Mouse (Mus musculus): Measurements from ENCODE around the gene Rnls. TPM values are rescaled to one million over a fixed set of nuclear protein-coding genes. Genes with fewer than 3 reads are reported as not detected.
A peak's percentile ranks its signal among the peaks of the same experiment; 100 is the strongest.

Rnls gene
- polyA plus RNA-seq, 1 experiment from 2014 or later, result 4.7 TPM

DNA sequence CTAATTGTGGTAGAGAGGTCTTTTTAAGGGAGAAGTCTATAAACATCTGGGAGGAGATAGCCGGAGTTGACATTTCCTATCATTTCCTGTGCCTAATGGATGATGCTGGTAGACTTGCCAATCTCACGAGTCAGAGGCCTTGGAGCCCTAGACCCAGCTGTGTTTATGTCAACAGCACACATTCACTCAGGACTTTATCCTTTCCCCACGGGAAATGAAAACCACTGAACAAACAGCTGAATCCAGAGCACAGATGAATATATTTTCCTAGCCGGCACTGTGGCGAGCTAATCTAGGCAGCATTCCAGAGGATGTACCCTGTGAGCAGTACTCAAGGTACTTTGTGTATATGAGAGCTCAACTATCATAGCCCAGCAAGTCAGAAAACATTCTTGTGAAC, 138.2 kb downstream of the Rnls start:
- H3K36me3 ChIP-seq (replicated peaks; ENCODE audit: control insufficient read depth, insufficient read depth, low read depth, low read length), result no peaks in the 10 kb centered on the region
- H3K27me3 ChIP-seq (ENCODE audit: control insufficient read depth, insufficient read depth, low read length), result no peaks in the 10 kb centered on the region
- H3K9ac ChIP-seq (replicated peaks; ENCODE audit: low read length), result no peak overlapping the region
- no peak overlapping the region for H3K4me3 ChIP-seq (ENCODE audit: low read depth, low read length)
- 51% methylated on average over 5 of the region's 5 CpGs for WGBS
- H3K4me2 ChIP-seq (ENCODE audit: low read depth, low read length), result no peak overlapping the region
- DNase-seq (ENCODE audit: low spot score), result no peak
- no peak for ATAC-seq (replicated peaks; ENCODE audit: insufficient number of reproducible peaks, low FRiP score, low TSS enrichment, low read depth)
- no peak overlapping the region for H3K27ac ChIP-seq (replicated peaks; ENCODE audit: low read depth, low read length)
- H3K4me1 ChIP-seq (ENCODE audit: control insufficient read depth, insufficient read depth, low read length), result no peaks in the 10 kb centered on the region
- no peaks in the 10 kb centered on the region for H3K9me3 ChIP-seq (replicated peaks; ENCODE audit: control insufficient read depth, low read length)

DNA sequence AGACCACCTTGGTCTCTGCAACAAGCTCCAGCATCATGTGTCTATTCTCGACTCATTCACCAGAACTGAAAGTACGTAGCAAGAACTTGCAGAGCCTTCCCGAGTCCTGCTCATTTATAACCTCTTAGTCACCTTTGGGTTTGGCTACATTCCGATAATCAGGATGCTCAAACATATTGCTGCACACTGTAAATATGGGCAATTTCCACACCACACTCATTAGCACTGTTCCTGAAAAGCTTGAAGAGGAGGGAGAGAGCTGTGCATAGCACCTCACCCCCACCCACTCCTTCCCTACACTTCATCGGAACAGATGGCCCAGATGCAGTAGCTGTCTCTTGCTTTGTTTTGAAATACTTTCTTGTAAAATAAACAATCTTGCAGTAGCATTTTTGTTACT, 139.9 kb downstream of the Rnls start:
- Histone ChIP-seq H3K27me3 (ENCODE audit: control insufficient read depth, insufficient read depth, low read length) (no peaks in the 10 kb centered on the region), H3K4me3 (ENCODE audit: low read depth, low read length) (no peak overlapping the region), H3K36me3 (replicated peaks; ENCODE audit: control insufficient read depth, insufficient read depth, low read depth, low read length) (no peaks in the 10 kb centered on the region), H3K27ac (replicated peaks; ENCODE audit: low read depth, low read length) (no peak overlapping the region), H3K4me1 (ENCODE audit: control insufficient read depth, insufficient read depth, low read length) (no peaks in the 10 kb centered on the region), H3K9ac (replicated peaks; ENCODE audit: low read length) (no peak overlapping the region), H3K9me3 (replicated peaks; ENCODE audit: control insufficient read depth, low read length) (no peaks in the 10 kb centered on the region), H3K4me2 (ENCODE audit: low read depth, low read length) (no peak overlapping the region)
- DNase-seq (ENCODE audit: low spot score), result no peak
- ATAC-seq (replicated peaks; ENCODE audit: insufficient number of reproducible peaks, low FRiP score, low TSS enrichment, low read depth), result no peak
- WGBS, result 78% methylated on average over 5 of the region's 5 CpGs

DNA sequence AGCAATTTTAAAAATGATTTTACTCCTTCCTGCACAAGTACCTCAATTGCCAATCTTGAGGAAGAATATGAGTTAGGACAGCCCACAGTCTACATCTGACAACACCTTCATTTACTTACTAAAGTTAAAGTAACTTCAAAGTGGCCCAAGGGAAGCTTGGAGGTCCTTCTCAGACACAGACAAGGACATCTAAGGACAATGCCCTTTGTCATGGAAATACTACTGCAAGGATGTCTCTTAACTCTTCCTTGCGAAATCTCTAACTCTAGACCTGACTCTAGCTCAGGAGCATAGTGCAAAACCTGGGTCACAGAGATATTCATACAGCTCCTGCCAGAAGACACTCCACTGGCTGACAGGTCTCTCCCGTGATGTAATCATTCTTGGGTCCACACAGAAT, 147.9 kb downstream of the Rnls start:
- no peaks in the 10 kb centered on the region for H3K27me3 ChIP-seq (ENCODE audit: control insufficient read depth, insufficient read depth, low read length)
- H3K4me3 ChIP-seq (ENCODE audit: low read depth, low read length), result no peak overlapping the region
- no peaks in the 10 kb centered on the region for H3K36me3 ChIP-seq (replicated peaks; ENCODE audit: control insufficient read depth, insufficient read depth, low read depth, low read length)
- H3K9me3 ChIP-seq (replicated peaks; ENCODE audit: control insufficient read depth, low read length), result no peaks in the 10 kb centered on the region
- H3K27ac ChIP-seq (replicated peaks; ENCODE audit: low read depth, low read length), result no peak overlapping the region
- no peak for DNase-seq (ENCODE audit: low spot score)
- no peak for ATAC-seq (replicated peaks; ENCODE audit: insufficient number of reproducible peaks, low FRiP score, low TSS enrichment, low read depth)
- WGBS, result 68% methylated on average over 2 of the region's 2 CpGs
- H3K9ac ChIP-seq (replicated peaks; ENCODE audit: low read length), result no peak overlapping the region
- H3K4me2 ChIP-seq (ENCODE audit: low read depth, low read length), result no peak overlapping the region
- no peaks in the 10 kb centered on the region for H3K4me1 ChIP-seq (ENCODE audit: control insufficient read depth, insufficient read depth, low read length)

DNA sequence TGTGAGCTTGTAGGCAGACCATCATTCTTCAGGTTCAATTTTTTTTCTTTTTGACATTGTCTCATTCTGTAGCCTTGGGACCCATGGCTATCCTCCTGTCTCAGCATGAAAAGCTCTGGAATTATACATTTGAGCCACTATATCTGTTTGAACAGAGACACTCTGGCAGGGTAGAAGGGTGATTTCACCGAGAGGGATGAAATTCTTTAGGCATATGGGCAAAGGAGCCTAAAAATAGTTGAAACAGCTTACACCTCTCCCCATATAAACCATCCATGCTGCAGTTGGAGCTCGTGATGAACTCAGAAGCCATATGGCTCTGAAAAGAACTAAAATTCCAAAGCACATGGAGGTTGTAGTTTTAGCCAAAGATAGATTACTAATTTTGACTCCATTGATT, 151.7 kb downstream of the Rnls start:
- H3K9ac ChIP-seq (replicated peaks; ENCODE audit: low read length), result no peak overlapping the region
- DNase-seq (ENCODE audit: low spot score), result no peak
- H3K9me3 ChIP-seq (replicated peaks; ENCODE audit: control insufficient read depth, low read length), result no peaks in the 10 kb centered on the region
- no peak for ATAC-seq (replicated peaks; ENCODE audit: insufficient number of reproducible peaks, low FRiP score, low TSS enrichment, low read depth)
- 87% methylated on average over 2 of the region's 2 CpGs for WGBS
- no peaks in the 10 kb centered on the region for H3K27me3 ChIP-seq (ENCODE audit: control insufficient read depth, insufficient read depth, low read length)
- H3K4me3 ChIP-seq (ENCODE audit: low read depth, low read length), result no peak overlapping the region
- H3K27ac ChIP-seq (replicated peaks; ENCODE audit: low read depth, low read length), result no peak overlapping the region
- no peak overlapping the region for H3K4me2 ChIP-seq (ENCODE audit: low read depth, low read length)
- no peaks in the 10 kb centered on the region for H3K4me1 ChIP-seq (ENCODE audit: control insufficient read depth, insufficient read depth, low read length)
- H3K36me3 ChIP-seq (replicated peaks; ENCODE audit: control insufficient read depth, insufficient read depth, low read depth, low read length), result no peaks in the 10 kb centered on the region

DNA sequence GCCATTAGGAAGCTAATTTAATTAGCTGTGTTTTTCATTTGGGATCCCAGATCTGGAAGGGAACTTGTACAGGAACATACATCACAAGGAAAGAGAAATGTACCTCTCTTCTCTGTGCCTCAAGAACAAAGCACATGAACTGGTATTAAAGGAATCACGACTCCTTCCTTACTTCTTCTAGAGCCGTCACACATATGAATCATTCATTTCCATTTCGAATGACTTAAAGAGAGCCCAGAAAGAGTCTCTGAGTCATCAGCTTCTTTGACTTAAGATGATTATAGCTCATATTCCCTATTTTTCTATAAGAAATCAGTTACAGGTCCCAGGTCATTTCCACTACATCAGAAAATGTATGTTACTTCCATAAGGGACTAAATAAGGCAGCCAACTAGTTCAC, 159.2 kb downstream of the Rnls start:
- Histone ChIP-seq H3K4me1 (ENCODE audit: control insufficient read depth, insufficient read depth, low read length) (no peaks in the 10 kb centered on the region), H3K27me3 (ENCODE audit: control insufficient read depth, insufficient read depth, low read length) (no peaks in the 10 kb centered on the region), H3K4me3 (ENCODE audit: low read depth, low read length) (no peak overlapping the region), H3K4me2 (ENCODE audit: low read depth, low read length) (no peak overlapping the region), H3K9ac (replicated peaks; ENCODE audit: low read length) (no peak overlapping the region), H3K36me3 (replicated peaks; ENCODE audit: control insufficient read depth, insufficient read depth, low read depth, low read length) (no peaks in the 10 kb centered on the region), H3K9me3 (replicated peaks; ENCODE audit: control insufficient read depth, low read length) (no peaks in the 10 kb centered on the region), H3K27ac (replicated peaks; ENCODE audit: low read depth, low read length) (no peak overlapping the region)
- no peak for ATAC-seq (replicated peaks; ENCODE audit: insufficient number of reproducible peaks, low FRiP score, low TSS enrichment, low read depth)
- WGBS, result 88% methylated on average over 3 of the region's 3 CpGs
- DNase-seq (ENCODE audit: low spot score), result no peak

DNA sequence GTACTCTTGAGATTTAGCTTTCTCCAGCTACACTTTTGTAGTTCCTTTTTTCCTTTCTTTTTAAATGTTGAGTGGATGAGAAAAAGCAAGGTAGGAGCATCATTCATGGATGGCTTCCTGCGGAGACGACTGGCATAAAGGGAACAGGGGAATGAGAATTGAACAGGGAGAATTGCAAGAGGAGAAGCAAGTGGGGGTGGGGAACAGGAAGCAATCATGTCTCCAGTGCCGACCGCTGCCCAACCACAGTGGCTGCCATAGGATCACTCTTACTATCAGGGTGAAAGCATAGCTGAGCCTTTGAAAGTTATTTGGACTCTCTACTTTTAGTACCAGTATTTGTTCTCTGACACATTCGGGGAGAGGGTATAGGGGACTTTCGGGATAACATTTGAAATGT, 160.8 kb downstream of the Rnls start:
- no peaks in the 10 kb centered on the region for H3K27me3 ChIP-seq (ENCODE audit: control insufficient read depth, insufficient read depth, low read length)
- no peak overlapping the region for H3K4me3 ChIP-seq (ENCODE audit: low read depth, low read length)
- WGBS, result 58% methylated on average over 6 of the region's 6 CpGs
- H3K36me3 ChIP-seq (replicated peaks; ENCODE audit: control insufficient read depth, insufficient read depth, low read depth, low read length), result no peaks in the 10 kb centered on the region
- H3K9ac ChIP-seq (replicated peaks; ENCODE audit: low read length), result no peak overlapping the region
- H3K4me1 ChIP-seq (ENCODE audit: control insufficient read depth, insufficient read depth, low read length), result no peaks in the 10 kb centered on the region
- H3K9me3 ChIP-seq (replicated peaks; ENCODE audit: control insufficient read depth, low read length), result no peaks in the 10 kb centered on the region
- no peak for DNase-seq (ENCODE audit: low spot score)
- no peak for ATAC-seq (replicated peaks; ENCODE audit: insufficient number of reproducible peaks, low FRiP score, low TSS enrichment, low read depth)
- H3K27ac ChIP-seq (replicated peaks; ENCODE audit: low read depth, low read length), result no peak overlapping the region
- H3K4me2 ChIP-seq (ENCODE audit: low read depth, low read length), result no peak overlapping the region

DNA sequence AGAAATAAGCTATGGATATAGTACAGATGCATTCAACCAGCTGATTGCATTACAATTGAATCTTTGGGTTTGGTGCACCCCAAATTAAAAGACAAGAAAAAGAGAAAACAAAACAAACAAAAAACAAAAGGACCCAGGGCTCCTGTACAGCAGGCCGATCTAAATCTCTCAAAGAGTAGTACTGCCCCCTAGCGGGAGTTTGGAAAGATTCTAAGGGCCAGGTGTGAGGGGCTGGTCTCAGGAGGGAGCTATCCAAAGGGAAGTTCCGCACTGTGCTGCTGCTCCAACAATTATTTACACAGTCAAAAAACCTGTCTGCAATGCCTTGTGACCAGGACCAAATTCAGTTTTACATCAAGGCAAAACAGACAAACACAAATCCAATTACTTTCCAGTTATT, 165.1 kb downstream of the Rnls start:
- Histone ChIP-seq H3K27ac (replicated peaks; ENCODE audit: low read depth, low read length) (no peak overlapping the region), H3K27me3 (ENCODE audit: control insufficient read depth, insufficient read depth, low read length) (no peaks in the 10 kb centered on the region), H3K4me1 (ENCODE audit: control insufficient read depth, insufficient read depth, low read length) (0 out of 2 replicates have a peak, but pooled peaks cover 2% of the 10 kb centered on the region), H3K9ac (replicated peaks; ENCODE audit: low read length) (no peak overlapping the region), H3K36me3 (replicated peaks; ENCODE audit: control insufficient read depth, insufficient read depth, low read depth, low read length) (no peaks in the 10 kb centered on the region), H3K4me2 (ENCODE audit: low read depth, low read length) (no peak overlapping the region), H3K4me3 (ENCODE audit: low read depth, low read length) (no peak overlapping the region), H3K9me3 (replicated peaks; ENCODE audit: control insufficient read depth, low read length) (no peaks in the 10 kb centered on the region)
- peak; percentile 94 for DNase-seq (ENCODE audit: low spot score)
- peak; percentile 85 for ATAC-seq (replicated peaks; ENCODE audit: insufficient number of reproducible peaks, low FRiP score, low TSS enrichment, low read depth)
- 6% methylated on average over 3 of the region's 3 CpGs for WGBS

DNA sequence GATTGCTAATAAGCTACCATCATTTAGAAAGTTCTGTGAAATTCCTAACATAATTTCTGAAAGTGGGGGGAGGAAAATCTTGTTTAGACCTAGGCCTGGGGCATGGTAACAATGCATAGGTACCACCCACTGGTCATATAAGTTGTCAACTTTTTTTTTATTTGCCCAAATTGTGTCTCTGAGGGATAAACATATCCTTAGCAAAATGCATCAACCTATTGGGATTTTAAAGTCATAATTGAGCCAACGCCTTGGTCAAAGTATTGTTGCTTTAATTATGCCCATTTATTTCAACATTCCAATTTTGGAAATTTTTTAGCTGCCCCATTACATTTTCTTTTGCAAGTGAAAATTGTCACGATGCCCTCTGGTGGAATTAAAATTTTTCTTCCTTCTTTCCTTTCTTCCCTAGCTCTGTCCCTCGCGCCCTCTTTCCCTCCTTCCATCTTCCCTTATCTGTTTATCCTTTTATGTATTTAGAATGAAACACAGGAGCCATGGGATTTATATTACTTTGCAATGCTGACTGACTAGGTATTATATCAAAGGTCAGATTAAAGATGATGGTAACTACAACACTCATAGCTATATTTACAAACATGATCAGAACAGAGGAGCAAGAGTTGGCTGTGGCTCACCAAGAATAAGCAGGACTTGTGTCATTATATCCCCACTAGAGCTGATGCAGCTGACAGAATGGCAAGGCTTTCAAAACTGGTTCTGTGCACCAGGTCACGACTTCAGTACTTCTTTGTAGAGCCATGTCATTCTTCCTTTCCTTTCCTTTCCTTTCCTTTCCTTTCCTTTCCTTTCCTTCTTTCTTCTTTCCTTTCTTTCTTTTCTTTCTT, 166.0 kb downstream of the Rnls start:
- Histone ChIP-seq H3K4me2 (ENCODE audit: low read depth, low read length) (no peak overlapping the region), H3K9ac (replicated peaks; ENCODE audit: low read length) (no peak overlapping the region), H3K9me3 (replicated peaks; ENCODE audit: control insufficient read depth, low read length) (no peaks in the 10 kb centered on the region), H3K4me1 (ENCODE audit: control insufficient read depth, insufficient read depth, low read length) (0 out of 2 replicates have a peak, but pooled peaks cover 2% of the 10 kb centered on the region), H3K27ac (replicated peaks; ENCODE audit: low read depth, low read length) (no peak overlapping the region), H3K4me3 (ENCODE audit: low read depth, low read length) (no peak overlapping the region), H3K27me3 (ENCODE audit: control insufficient read depth, insufficient read depth, low read length) (no peaks in the 10 kb centered on the region), H3K36me3 (replicated peaks; ENCODE audit: control insufficient read depth, insufficient read depth, low read depth, low read length) (no peaks in the 10 kb centered on the region)
- DNase-seq (ENCODE audit: low spot score), result peak; percentile 50
- WGBS, result 70% methylated on average over 5 of the region's 5 CpGs
- no peak for ATAC-seq (replicated peaks; ENCODE audit: insufficient number of reproducible peaks, low FRiP score, low TSS enrichment, low read depth)
